Mouse (Mus musculus): ENCODE results near the gene Tnik. TPM values are rescaled to one million over a fixed set of nuclear protein-coding genes. Genes with fewer than 3 reads are reported as not detected.

Gene Tnik
- total RNA-seq, 1 experiment from 2014 or later, result 25.2 TPM

- ATAC-seq (replicated peaks in 1 of 2; ENCODE audit: insufficient read depth in 1 of 2, low FRiP score in 2 of 2, low TSS enrichment in 1 of 2, low read depth in 1 of 2, poor library complexity in 2 of 2, severe bottlenecking in 2 of 2), result no peak
These were observed 281.4 kb downstream of the Tnik start for GRCm38 (mm10) chr3:28544345-28544869.

GRCm38 (mm10) chr3:28547965-28548730 is 285.1 kb downstream of the Tnik start:
- ATAC-seq (replicated peaks in 1 of 2; ENCODE audit: insufficient read depth in 1 of 2, low FRiP score in 2 of 2, low TSS enrichment in 1 of 2, low read depth in 1 of 2, poor library complexity in 2 of 2, severe bottlenecking in 2 of 2), result no peak

- no peak for ATAC-seq (replicated peaks in 1 of 2; ENCODE audit: insufficient read depth in 1 of 2, low FRiP score in 2 of 2, low TSS enrichment in 1 of 2, low read depth in 1 of 2, poor library complexity in 2 of 2, severe bottlenecking in 2 of 2)
These were observed 286.4 kb downstream of the Tnik start for GRCm38 (mm10) chr3:28549391-28549790.

GRCm38 (mm10) chr3:28550497-28551093 is 287.6 kb downstream of the Tnik start:
- ATAC-seq (replicated peaks in 1 of 2; ENCODE audit: insufficient read depth in 1 of 2, low FRiP score in 2 of 2, low TSS enrichment in 1 of 2, low read depth in 1 of 2, poor library complexity in 2 of 2, severe bottlenecking in 2 of 2), result no peak

GRCm38 (mm10) chr3:28551756-28552155 is 288.7 kb downstream of the Tnik start:
- ATAC-seq (replicated peaks in 1 of 2; ENCODE audit: insufficient read depth in 1 of 2, low FRiP score in 2 of 2, low TSS enrichment in 1 of 2, low read depth in 1 of 2, poor library complexity in 2 of 2, severe bottlenecking in 2 of 2), result no peak

GRCm38 (mm10) chr3:28554934-28555333 is 291.9 kb downstream of the Tnik start:
- ATAC-seq (replicated peaks in 1 of 2; ENCODE audit: insufficient read depth in 1 of 2, low FRiP score in 2 of 2, low TSS enrichment in 1 of 2, low read depth in 1 of 2, poor library complexity in 2 of 2, severe bottlenecking in 2 of 2), result peak; percentile 60 to 72

GRCm38 (mm10) chr3:28555795-28556570 is 293.0 kb downstream of the Tnik start:
- ATAC-seq (replicated peaks in 1 of 2; ENCODE audit: insufficient read depth in 1 of 2, low FRiP score in 2 of 2, low TSS enrichment in 1 of 2, low read depth in 1 of 2, poor library complexity in 2 of 2, severe bottlenecking in 2 of 2), result no peak

- ATAC-seq (replicated peaks in 1 of 2; ENCODE audit: insufficient read depth in 1 of 2, low FRiP score in 2 of 2, low TSS enrichment in 1 of 2, low read depth in 1 of 2, poor library complexity in 2 of 2, severe bottlenecking in 2 of 2), result peak; percentile 91 to 92
These were observed 295.4 kb downstream of the Tnik start for GRCm38 (mm10) chr3:28558328-28558871.

- no peak for ATAC-seq (replicated peaks in 1 of 2; ENCODE audit: insufficient read depth in 1 of 2, low FRiP score in 2 of 2, low TSS enrichment in 1 of 2, low read depth in 1 of 2, poor library complexity in 2 of 2, severe bottlenecking in 2 of 2)
These were observed 298.4 kb downstream of the Tnik start for GRCm38 (mm10) chr3:28561408-28561807.

- ATAC-seq (replicated peaks in 1 of 2; ENCODE audit: insufficient read depth in 1 of 2, low FRiP score in 2 of 2, low TSS enrichment in 1 of 2, low read depth in 1 of 2, poor library complexity in 2 of 2, severe bottlenecking in 2 of 2), result no peak
These were observed 299.8 kb downstream of the Tnik start for GRCm38 (mm10) chr3:28562612-28563332.

GRCm38 (mm10) chr3:28564370-28565357 is 301.6 kb downstream of the Tnik start:
- peak; percentile 43 to 75 for ATAC-seq (replicated peaks in 1 of 2; ENCODE audit: insufficient read depth in 1 of 2, low FRiP score in 2 of 2, low TSS enrichment in 1 of 2, low read depth in 1 of 2, poor library complexity in 2 of 2, severe bottlenecking in 2 of 2)

- no peak for ATAC-seq (replicated peaks in 1 of 2; ENCODE audit: insufficient read depth in 1 of 2, low FRiP score in 2 of 2, low TSS enrichment in 1 of 2, low read depth in 1 of 2, poor library complexity in 2 of 2, severe bottlenecking in 2 of 2)
These were observed 314.3 kb downstream of the Tnik start for GRCm38 (mm10) chr3:28577301-28577700.

- no peak for ATAC-seq (replicated peaks in 1 of 2; ENCODE audit: insufficient read depth in 1 of 2, low FRiP score in 2 of 2, low TSS enrichment in 1 of 2, low read depth in 1 of 2, poor library complexity in 2 of 2, severe bottlenecking in 2 of 2)
These were observed 316.1 kb downstream of the Tnik start for GRCm38 (mm10) chr3:28578950-28579615.

- no peak for ATAC-seq (replicated peaks in 1 of 2; ENCODE audit: insufficient read depth in 1 of 2, low FRiP score in 2 of 2, low TSS enrichment in 1 of 2, low read depth in 1 of 2, poor library complexity in 2 of 2, severe bottlenecking in 2 of 2)
These were observed 322.9 kb downstream of the Tnik start for GRCm38 (mm10) chr3:28585750-28586465.

- no peak for ATAC-seq (replicated peaks in 1 of 2; ENCODE audit: insufficient read depth in 1 of 2, low FRiP score in 2 of 2, low TSS enrichment in 1 of 2, low read depth in 1 of 2, poor library complexity in 2 of 2, severe bottlenecking in 2 of 2)
These were observed 324.8 kb downstream of the Tnik start for GRCm38 (mm10) chr3:28587808-28588207.
